Mouse (Mus musculus) layer of hippocampus, adult 9-10 months (tissue): ENCODE results near the gene Fkbp6.
"Not testable (repeated sequence)": the region's sequence is repeated elsewhere in the genome, so short reads cannot be mapped to it uniquely, and the experiment has no call there.

Experiments used
- DNase-seq: peaks from one replicate; pipeline ENCODE4 v3.0.0; 2022; ENCODE audit warnings: low spot score

The Fkbp6 gene

DNA sequence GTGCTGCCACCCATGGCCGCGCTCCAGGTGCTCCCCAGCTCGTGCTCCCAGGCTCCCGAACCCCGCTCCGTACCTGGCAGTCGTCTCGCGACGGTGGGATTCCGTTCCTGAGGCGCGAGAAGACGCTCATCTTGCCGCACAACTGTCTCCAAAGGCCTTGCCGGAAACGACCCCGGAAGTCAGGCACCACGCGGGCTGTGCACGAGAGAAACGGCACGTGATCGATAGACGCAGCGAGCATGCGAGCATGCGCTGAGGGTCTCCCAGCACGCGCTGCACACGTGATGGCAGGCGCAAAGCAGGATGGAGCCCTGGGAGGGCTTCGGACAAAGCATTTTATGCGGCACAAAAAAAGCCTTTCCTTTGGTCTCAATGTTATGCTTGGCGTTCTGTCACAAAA, at the start of gene Fkbp6:
Gene Fkbp6, minus strand, starts transcription at position 183 of the 400 bp plus-strand sequence.
- DNase-seq = no peak

- no peak for DNase-seq
Observed at GRCm38 (mm10) chr5:135399382-135399781, 49.5 kb upstream of the Fkbp6 start.

GRCm38 (mm10) chr5:135395826-135396225, 46.0 kb upstream of the Fkbp6 start:
- peak; percentile 25 for DNase-seq

DNA sequence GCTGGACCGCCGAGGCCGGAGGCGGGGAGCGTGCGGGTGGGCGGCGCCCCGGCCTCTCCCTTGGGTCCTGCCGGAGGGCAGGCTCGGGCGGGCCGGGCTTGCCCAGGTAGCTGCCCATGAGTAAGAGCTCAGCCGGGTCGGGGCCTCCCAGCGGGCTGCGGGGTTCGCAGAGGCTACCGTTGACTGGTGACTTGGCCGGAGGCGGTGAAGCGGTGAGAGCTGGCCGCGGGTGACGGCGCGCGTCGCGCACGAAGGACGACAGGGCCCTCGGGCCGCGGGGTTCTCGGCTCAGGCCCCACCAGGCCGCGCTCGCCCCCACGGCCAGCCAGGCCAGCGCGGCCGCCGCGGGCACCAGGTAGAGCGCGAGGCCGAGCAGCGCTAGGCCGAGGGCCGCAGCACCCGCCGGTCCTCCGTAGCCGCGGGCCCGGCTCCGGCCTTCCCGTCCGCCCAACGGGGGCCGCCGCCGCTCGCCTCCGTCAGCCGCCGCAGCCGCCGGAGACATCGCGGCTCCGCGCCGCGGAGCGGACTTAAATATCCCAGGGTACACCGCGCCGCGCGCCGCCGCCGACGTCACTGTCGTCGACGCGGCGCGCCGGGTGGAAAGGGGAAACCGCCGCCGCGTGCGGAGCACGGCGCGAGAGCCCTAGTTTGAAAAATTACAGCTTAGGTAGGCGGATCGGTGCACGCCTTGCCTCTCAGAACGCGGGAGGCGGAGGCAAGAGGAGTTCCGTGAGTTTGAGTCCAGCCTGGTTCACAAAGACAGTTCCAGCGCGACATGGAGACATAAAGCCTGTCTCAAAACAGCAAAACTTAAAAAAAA, 44.4 kb upstream of the Fkbp6 start, which contains the start of gene Pom121:
Gene Pom121, minus strand, starts transcription at position 543 of the 820 bp plus-strand sequence.
- DNase-seq = no peak

DNA sequence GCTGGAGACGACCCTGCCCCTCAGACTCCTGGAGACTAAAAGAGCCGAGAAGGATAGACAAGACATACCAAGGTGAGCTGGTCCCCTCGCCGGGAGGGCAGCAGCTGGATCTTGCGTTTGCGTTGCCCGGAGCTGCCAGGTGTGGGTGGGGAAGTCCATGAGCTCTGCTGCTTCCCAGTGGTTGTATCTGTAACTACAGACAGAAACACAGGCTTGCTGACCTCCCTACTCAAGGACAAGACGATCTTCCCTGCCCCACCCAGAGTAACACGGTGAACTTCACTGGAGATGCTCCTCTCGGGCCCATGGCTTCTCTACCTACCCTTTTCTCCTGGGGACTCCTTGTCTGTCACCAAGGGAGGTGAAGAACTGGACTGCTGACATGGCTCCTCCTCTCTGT, 33.9 kb upstream of the Fkbp6 start:
- DNase-seq = no peak

DNA sequence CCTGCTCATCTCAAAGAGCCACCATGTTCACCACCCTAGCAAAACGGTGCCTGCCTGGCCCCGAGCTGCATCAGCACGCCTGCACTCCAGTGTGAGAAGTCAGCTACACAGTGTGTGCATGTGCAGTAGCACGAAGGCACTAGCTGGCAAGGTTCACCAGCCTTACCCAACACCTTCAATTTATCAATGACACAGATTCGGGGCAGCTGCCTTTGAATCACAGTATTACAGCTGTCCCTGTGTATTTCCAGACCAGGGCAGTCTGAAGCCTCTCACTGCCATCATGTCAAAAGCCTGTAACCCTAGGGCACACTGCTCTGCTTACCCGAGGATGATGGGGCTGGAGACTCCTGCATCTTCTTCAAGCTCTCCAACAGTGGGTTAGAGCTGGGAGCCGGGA, 32.9 kb upstream of the Fkbp6 start:
- no peak for DNase-seq

GRCm38 (mm10) chr5:135381356-135381925, 31.6 kb upstream of the Fkbp6 start:
- no peak for DNase-seq

DNA sequence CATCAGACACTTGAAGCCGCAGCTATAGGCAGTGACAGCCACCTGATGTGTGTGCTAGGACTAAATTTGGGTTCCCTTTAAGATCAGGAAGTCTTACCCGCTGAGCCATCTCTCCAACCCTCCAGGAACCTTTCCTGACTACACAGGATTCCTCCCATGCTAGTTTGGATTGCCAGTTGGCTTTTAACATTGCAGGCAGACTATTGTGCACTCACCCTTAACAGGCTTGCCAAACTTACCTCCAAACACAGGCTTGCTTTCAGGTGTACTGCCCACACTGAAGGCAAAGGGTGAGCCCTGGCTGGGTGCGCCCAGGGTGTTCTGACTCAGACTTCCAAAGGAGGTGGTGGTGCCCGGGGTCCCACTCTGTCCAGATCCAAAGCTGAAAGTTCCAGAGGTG, 30.8 kb upstream of the Fkbp6 start:
- no peak for DNase-seq

DNA sequence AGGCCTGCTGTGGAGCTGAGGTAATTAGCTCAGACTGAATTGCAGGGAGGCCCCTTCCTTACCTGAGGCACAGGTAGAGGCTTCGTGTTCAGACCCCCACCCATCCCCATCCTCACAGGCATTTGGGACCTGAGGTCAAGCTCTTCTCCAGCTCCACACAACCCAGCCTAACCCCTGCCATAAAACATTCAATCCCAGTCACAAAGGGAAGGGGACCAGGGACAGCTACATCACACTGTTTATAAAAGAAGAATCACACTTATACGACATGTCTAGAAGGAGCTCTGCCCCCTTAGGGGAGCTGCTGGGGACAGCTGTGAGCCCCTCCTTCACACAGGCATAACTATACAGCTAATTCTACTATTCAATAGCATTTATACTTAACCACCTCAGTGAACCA, 26.5 kb upstream of the Fkbp6 start:
- no peak for DNase-seq

GRCm38 (mm10) chr5:135375167-135375566, 25.3 kb upstream of the Fkbp6 start:
- DNase-seq = no peak

DNA sequence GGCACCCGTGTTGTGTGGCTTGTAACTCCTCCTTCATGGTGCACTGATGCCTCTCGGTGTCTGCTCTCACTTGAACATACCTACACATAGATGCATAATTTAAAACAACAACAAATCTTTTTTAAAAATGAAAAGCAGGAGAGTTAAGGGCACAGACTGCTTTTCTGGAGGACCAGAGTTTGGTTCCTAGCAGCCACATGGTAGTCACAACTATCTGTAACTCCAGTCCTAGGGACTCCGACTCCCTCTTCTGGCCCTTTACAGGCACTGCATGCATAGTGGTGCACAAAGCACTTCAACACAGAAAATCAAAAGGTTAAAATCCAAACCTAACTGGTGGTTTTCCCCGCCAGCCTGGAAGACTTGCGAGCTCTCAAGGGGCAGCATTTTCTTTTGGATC, 23.8 kb upstream of the Fkbp6 start:
- no peak for DNase-seq

GRCm38 (mm10) chr5:135371195-135371594, 21.4 kb upstream of the Fkbp6 start:
- no peak for DNase-seq

- DNase-seq = peak; percentile 87
Observed at GRCm38 (mm10) chr5:135369787-135370654, 20.2 kb upstream of the Fkbp6 start, which contains the start of gene Nsun5. TSS of gene Nsun5 (plus strand) at chr5:135369953.

- not testable (repeated sequence) for DNase-seq
Observed at GRCm38 (mm10) chr5:135369196-135369595, 19.4 kb upstream of the Fkbp6 start.

DNA sequence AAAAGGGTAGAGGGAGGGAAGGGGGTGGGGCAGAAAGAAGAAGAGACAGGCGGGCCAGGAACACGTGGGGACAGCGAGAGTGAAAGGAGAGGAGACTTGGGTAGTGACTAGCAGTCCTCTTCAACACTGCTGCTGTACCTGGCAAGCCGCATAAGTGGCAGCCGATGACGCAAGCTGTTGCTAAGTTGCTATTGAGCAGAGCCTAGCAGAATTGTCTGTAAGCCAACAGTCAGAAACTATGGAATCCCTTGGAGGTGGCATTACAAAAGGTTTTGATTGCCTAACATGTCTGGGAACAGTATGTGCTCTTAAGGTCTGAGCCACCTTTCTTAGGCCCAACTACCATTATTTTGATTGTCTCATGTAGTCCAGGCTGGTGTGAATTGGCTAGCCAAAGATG, 18.5 kb upstream of the Fkbp6 start:
- DNase-seq = no peak

GRCm38 (mm10) chr5:135367841-135368240, 18.0 kb upstream of the Fkbp6 start:
- DNase-seq = peak; percentile 33

GRCm38 (mm10) chr5:135363540-135363939, 13.7 kb upstream of the Fkbp6 start:
- DNase-seq = no peak

- no peak for DNase-seq
Observed at GRCm38 (mm10) chr5:135362572-135362971, 12.7 kb upstream of the Fkbp6 start.

DNA sequence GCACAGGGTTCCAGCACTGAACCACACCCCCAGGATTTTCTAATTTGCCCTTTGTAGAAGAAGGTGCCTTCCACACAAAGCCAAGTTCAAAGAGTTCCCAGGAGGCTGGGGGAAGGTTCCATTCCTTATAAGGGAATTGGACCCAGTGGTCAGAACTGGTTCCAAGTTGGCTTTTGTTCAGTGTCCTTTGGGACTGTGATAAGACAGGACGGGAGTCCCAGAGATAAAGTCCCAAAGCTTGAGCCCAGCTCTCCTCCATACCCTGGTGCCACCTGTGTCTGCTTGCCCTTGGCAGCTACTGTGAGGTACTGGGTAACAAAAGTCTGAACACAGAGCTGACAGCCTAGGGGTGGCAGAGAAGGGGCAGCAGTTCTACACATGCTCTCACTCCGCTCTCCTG, 9.9 kb upstream of the Fkbp6 start:
- DNase-seq = no peak

- DNase-seq = no peak
Observed at GRCm38 (mm10) chr5:135357556-135357955, 7.7 kb upstream of the Fkbp6 start.

- DNase-seq = no peak
Observed at GRCm38 (mm10) chr5:135356090-135356489, 6.2 kb upstream of the Fkbp6 start.

- DNase-seq = no peak
Observed at GRCm38 (mm10) chr5:135353564-135353963, 3.7 kb upstream of the Fkbp6 start.

- no peak for DNase-seq
Observed at GRCm38 (mm10) chr5:135352995-135353394, 3.2 kb upstream of the Fkbp6 start, which contains the start of gene Trim50. TSS of gene Trim50 (plus strand) at chr5:135353295.
